Mouse (Mus musculus) hindlimb bud, embryonic 11.5 days (tissue): ENCODE measurements around the gene Klf11.
"Not testable (repeated sequence)": the region's sequence is repeated elsewhere in the genome, so short reads cannot be mapped to it uniquely, and the experiment has no call there.

Experiments used
- DNase-seq: peaks from one replicate; pipeline ENCODE4 v3.0.0-alpha.2; 2012; ENCODE audit warnings: low read depth, low spot score; ENCODE audit errors: extremely low spot score

Gene Klf11

DNA sequence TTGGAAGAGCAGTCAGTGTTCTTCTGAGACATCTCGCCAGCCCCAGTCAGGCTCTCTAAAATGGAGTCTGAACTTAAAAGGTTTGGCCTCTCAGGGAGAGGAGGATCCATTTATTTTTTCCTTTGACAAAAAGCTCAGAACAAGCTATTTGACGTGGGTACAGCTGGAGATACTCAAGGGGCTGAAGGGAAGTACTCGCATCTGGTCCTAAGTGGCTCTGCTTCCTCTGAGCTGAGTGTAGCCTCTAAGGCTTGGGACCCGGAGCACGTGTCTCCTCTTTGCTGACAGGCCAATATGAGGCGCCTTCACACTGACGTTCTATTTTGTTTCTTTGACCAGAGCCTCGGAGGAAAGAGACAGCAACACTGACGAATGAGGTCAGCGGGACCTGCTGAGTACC, 48.5 kb downstream of the Klf11 start:
- no peak for DNase-seq

GRCm38 (mm10) chr12:24701621-24702020, 50.5 kb downstream of the Klf11 start:
- not testable (repeated sequence) for DNase-seq

- no peak for DNase-seq
These were observed 51.9 kb downstream of the Klf11 start for GRCm38 (mm10) chr12:24703013-24703412.

GRCm38 (mm10) chr12:24705502-24706263, 54.6 kb downstream of the Klf11 start:
- DNase-seq = no peak

GRCm38 (mm10) chr12:24706764-24707479, 55.8 kb downstream of the Klf11 start:
- DNase-seq = no peak

- DNase-seq = no peak
These were observed 56.4 kb downstream of the Klf11 start for GRCm38 (mm10) chr12:24707480-24707802.

DNA sequence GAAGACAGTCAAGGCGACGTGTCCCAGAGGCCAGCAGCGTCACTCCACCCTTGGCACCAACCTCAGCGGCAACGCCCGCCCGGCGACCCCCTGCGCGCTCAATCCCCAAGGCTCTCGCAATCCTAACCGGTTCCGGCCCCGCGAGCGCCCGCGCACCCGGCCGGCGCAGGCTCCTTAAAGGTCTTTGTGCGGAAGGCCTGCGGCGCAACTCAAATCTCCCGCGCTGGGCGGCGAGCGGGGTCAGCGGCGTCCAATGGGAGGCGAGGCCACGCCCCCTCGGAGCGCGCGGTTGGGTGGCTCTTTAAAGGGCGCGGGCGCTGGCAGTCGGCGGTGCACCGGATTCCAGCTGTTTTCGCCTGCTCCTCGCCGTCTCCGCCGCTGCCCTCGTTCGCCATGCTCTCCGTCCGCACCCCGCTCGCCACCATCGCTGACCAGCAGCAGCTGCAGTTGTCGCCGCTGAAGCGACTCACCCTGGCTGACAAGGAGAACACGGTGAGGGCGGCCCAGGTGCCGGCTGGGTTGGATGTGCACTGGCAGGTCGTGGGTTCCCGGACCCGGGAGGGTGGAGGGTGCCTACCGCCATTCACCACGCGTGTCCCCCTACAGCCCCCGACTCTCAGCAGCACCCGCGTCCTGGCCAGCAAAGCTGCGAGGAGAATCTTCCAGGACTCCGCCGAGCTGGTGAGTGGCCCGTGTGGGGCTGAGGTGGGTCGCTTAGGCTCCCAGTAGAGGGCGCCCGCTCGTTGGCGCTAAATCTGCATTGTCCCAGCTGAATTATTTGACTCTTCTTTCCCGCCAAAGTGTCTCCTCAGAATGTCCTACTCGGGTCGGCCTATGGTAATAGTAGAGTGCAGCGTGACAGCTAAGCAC, 57.1 kb downstream of the Klf11 start, which contains the start of gene Rrm2:
Gene Rrm2, plus strand, starts transcription at position 288 of the 870 bp plus-strand sequence.
- no peak for DNase-seq

- DNase-seq = no peak
These were observed 57.7 kb downstream of the Klf11 start for GRCm38 (mm10) chr12:24708824-24709218.

- no peak for DNase-seq
These were observed 58.3 kb downstream of the Klf11 start for GRCm38 (mm10) chr12:24709409-24709808.

DNA sequence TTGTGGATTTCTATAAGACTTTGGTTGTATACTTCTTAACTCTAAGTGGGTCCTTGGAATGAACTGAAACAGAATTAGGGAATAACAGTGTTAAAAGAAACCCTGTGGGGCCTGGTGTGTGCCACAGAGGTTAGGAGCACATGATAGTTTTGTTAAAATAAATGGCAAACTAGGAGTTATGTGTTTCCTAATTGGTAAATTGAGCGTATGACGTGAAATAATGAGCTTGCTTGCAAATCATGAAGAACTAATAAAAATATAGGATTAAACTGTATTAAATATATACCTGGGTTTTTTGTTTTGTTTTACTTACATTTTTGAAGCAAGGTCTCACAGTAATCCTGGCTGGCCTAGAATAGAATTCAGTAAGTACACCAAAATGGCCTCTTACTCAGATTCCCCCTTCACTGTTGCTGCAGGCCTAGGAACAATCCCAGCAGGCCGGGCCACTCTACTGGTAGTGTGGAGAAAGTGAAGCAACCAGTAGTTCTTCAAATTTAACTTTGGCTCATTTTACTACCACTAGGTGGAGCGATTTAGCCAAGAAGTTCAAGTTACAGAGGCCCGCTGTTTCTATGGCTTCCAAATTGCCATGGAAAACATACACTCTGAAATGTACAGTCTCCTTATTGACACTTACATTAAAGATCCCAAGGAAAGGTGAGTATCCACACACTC, 58.9 kb downstream of the Klf11 start:
- peak; percentile 90 for DNase-seq

DNA sequence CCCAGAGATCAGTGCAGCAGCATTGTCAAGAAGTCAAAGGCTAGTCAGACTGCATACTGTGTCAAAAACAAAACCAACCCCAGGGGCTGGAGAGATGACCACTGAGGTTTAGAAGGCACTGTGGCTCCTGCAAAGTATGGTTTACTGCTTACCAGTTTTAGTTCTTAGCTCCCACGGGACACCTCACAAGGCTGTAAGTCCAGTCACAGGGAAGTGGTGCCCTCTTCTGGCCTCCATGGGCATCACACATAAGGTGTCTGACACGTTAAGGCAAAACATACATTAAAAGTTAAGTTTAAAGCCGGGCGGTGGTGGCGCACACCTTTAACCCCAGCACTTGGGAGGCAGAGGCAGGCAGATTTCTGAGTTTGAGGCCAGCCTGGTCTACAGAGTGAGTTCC, 59.6 kb downstream of the Klf11 start:
- DNase-seq = no peak
